Mouse (Mus musculus) liver, adult 2 months (tissue): ENCODE results near the gene Eif4a2.

Experiments used
- CTCF ChIP-seq: fragments of 200-500 bp; IDR thresholded peaks from 2 replicates; pipeline ENCODE4 v1.5.1; 2011; ENCODE audit warnings: low read depth, low read length, control low read depth
- POLR2A ChIP-seq: fragments of 200-500 bp; IDR thresholded peaks from 2 replicates; pipeline ENCODE4 v1.6.1; 2011; ENCODE audit warnings: low read length, control low read depth; ENCODE audit not compliant: insufficient read depth; ENCODE audit errors: extremely low read depth

GRCm38 (mm10) chr16:23154261-23154660 lies 47.0 kb downstream of the Eif4a2 start:
- TF ChIP-seq CTCF (no peak), POLR2A (no peak)
